Mouse (Mus musculus) lung, adult 2 months (tissue): ENCODE results near the gene Ttc23.

Experiments
- CTCF ChIP-seq: fragments of 200-500 bp; IDR thresholded peaks from 2 replicates; pipeline ENCODE4 v1.5.1; 2011; ENCODE audit warnings: mild to moderate bottlenecking, low read length, control low read depth; ENCODE audit not compliant: insufficient read depth
- POLR2A ChIP-seq: fragments of 200-500 bp; IDR thresholded peaks from 2 replicates; pipeline ENCODE4 v1.6.1; 2011; ENCODE audit warnings: low read depth, mild to moderate bottlenecking, control low read depth, low read length, borderline replicate concordance; ENCODE audit errors: extremely low read depth

- TF ChIP-seq CTCF (no peak), POLR2A (no peak)
These were observed 32.7 kb upstream of the Ttc23 start for GRCm38 (mm10) chr7:67614464-67614861.
